Mouse (Mus musculus) cerebellum, adult 2 months (tissue): ENCODE measurements at regions not wholly inside any gene's neighbourhood (a gene's known extent, or its start where the extent isn't known, plus 50 kb on each side); places are given as distances from the start of the nearest gene placed in this dataset.

ENCODE experiments used
- CTCF ChIP-seq: fragments of 200-500 bp; IDR thresholded peaks from 2 replicates; pipeline ENCODE4 v1.5.1; 2011; ENCODE audit warnings: low read depth, mild to moderate bottlenecking, control low read depth, low read length, moderate library complexity, borderline replicate concordance; ENCODE audit not compliant: insufficient read depth
- POLR2A ChIP-seq: fragments of 200-500 bp; IDR thresholded peaks from 2 replicates; pipeline ENCODE4 v1.6.1; 2011; ENCODE audit warnings: low read length, control low read depth, borderline replicate concordance; ENCODE audit not compliant: insufficient read depth

GRCm38 (mm10) chr1:128722061-128722471, 130.0 kb upstream of the Cxcr4 start:
- no peak for TF ChIP-seq POLR2A
- no peak for TF ChIP-seq CTCF
